In the genomic region with DNA sequence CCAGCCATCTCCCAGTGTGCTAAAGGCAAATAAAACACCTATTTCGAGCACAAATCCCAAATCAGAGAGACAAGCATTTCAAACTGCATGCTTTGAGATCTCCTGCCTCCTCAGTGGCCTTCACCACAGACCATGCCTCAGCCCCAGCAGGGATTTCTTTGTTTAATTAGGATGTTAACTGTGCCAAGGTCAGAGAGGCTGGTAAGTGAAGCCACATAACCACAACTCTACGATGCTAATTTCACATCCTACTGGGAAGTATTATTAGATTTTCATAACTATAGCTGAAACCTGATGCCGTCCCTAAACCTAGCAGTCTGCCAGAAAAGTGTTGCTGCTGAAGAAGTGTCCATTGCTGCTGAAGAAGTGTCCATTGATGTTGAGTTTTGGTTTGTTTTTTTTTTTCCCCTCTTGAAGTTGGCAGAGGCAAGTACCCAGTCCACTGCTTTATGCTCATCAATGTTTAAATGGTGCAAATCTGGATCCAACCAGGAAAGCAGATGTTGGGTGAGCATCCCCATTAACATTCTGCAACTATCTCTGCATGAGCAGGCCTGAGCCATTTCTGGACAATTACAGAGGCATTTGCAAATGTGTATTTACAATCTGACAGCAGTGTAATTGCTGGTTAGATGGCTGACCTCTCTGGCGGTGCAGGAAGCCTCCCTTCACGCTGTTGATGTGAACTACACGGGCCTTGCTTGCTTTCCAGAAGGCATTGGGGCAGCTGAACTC, we compare ENCODE assay signal across 28 mouse cellular contexts. TPM values are rescaled to one million over a fixed set of nuclear protein-coding genes. Genes with fewer than 3 reads are reported as not detected.
A peak's percentile ranks its signal among the peaks of the same experiment; 100 is the strongest.
DNase-seq lines count a peak whose midpoint lies in the region; ATAC-seq and TF ChIP-seq lines count a peak whose summit lies in the region.
"Had no signal": no experiment of that assay in that cellular context is flagged by ENCODE, and none has a peak within 500 bp of the region (broad histone marks: within the 10 kb centered on the region; RNA-seq: fewer than 3 reads in every experiment).

No protein-coding gene starts in this region.

- no peak for ATAC-seq in hindbrain, postnatal 0 days
- no peak for ATAC-seq in hindbrain, embryonic 12.5 days (ENCODE audit: low FRiP score)
- ATAC-seq in granulocyte monocyte progenitor cell, adult 5-6 weeks (replicated peaks; ENCODE audit: poor library complexity, severe bottlenecking): 0 out of 2 replicates have a peak, but pooled peaks have one; percentile 17
- ATAC-seq in intestine, embryonic 16.5 days: no peak
- ATAC-seq: forebrain, postnatal 0 days; midbrain, embryonic 16.5 days had no signal

- no peak for TF ChIP-seq CTCF in hindbrain, postnatal 0 days (IDR thresholded peaks at IDR 0.05; ENCODE audit: low read depth)

- H3K27ac ChIP-seq in hindbrain, postnatal 0 days: no peak overlapping the region
- no peak overlapping the region for H3K27ac ChIP-seq in hindbrain, embryonic 12.5 days
- H3K27ac ChIP-seq in intestine, embryonic 16.5 days (ENCODE audit: low read length): no peak overlapping the region
- H3K27ac ChIP-seq: embryonic facial prominence, embryonic 12.5 days; hindbrain, embryonic 14.5 days; layer of hippocampus, adult 2 months; lung, embryonic 15.5 days; midbrain, embryonic 10.5 days; neural tube, embryonic 12.5 days had no signal

- H3K9ac ChIP-seq in hindbrain, postnatal 0 days (replicated peaks; ENCODE audit: low read length): no peak overlapping the region
- no peak overlapping the region for H3K9ac ChIP-seq in hindbrain, embryonic 12.5 days
- H3K9ac ChIP-seq in intestine, embryonic 16.5 days (ENCODE audit: low read depth, low read length): no peak overlapping the region
- H3K9ac ChIP-seq: embryonic facial prominence, embryonic 12.5 days; forebrain, postnatal 0 days; hindbrain, embryonic 14.5 days; lung, embryonic 15.5 days; neural tube, embryonic 12.5 days had no signal

- H3K4me2 ChIP-seq in hindbrain, postnatal 0 days (ENCODE audit: low read depth, low read length): no peak overlapping the region
- no peak overlapping the region for H3K4me2 ChIP-seq in hindbrain, embryonic 12.5 days (replicated peaks)
- no peak overlapping the region for H3K4me2 ChIP-seq in intestine, embryonic 16.5 days (ENCODE audit: low read depth, low read length)
- H3K4me2 ChIP-seq: embryonic facial prominence, embryonic 12.5 days; hindbrain, embryonic 14.5 days; liver, embryonic 11.5 days; lung, embryonic 15.5 days; neural tube, embryonic 12.5 days had no signal

- DNase-seq in adrenal gland, adult 2 months: peak; percentile 13
- no peak for DNase-seq in adrenal gland, postnatal 25 days
- DNase-seq in hindbrain, postnatal 0 days (ENCODE audit: low spot score): peak; percentile 35
- peak; percentile 63 for DNase-seq in 416B (ENCODE audit: low read depth)
- DNase-seq: adrenal gland, postnatal 36 days; cerebellum, adult 9-10 months; cerebellum, postnatal 36 days; forebrain, postnatal 0 days; heart, postnatal 36 days; kidney, adult 2 months; kidney, postnatal 36 days; layer of hippocampus, postnatal 36 days; left cerebral cortex, postnatal 4 days; right cerebral cortex, postnatal 14 days had no signal

- H3K4me1 ChIP-seq in hindbrain, postnatal 0 days (ENCODE audit: insufficient read depth, low read length): no peaks in the 10 kb centered on the region
- H3K4me1 ChIP-seq in hindbrain, embryonic 12.5 days: no peaks in the 10 kb centered on the region
- no peaks in the 10 kb centered on the region for H3K4me1 ChIP-seq in intestine, embryonic 16.5 days (ENCODE audit: control insufficient read depth, insufficient read depth, low read length)
- H3K4me1 ChIP-seq: lung, embryonic 15.5 days; midbrain, embryonic 10.5 days; neural tube, embryonic 12.5 days had no signal

- H3K36me3 ChIP-seq in hindbrain, postnatal 0 days (ENCODE audit: insufficient read depth, low read length): no peaks in the 10 kb centered on the region
- no peaks in the 10 kb centered on the region for H3K36me3 ChIP-seq in hindbrain, embryonic 12.5 days
- H3K36me3 ChIP-seq in intestine, embryonic 16.5 days (ENCODE audit: control insufficient read depth, insufficient read depth, low read length): peaks cover 4% of the 10 kb centered on the region; the same call in 1 of the 2 replicates
- H3K36me3 ChIP-seq: embryonic facial prominence, embryonic 12.5 days; G1E; lung, embryonic 15.5 days; midbrain, embryonic 10.5 days; neural tube, embryonic 12.5 days had no signal

- 54% methylated on average over 6 of the region's 6 CpGs for WGBS in hindbrain, postnatal 0 days
- WGBS in hindbrain, embryonic 12.5 days: 77% methylated on average over 6 of the region's 6 CpGs
- 74% methylated on average over 6 of the region's 6 CpGs for WGBS in intestine, embryonic 16.5 days

- H3K4me3 ChIP-seq in hindbrain, postnatal 0 days (ENCODE audit: low read length): no peak overlapping the region
- H3K4me3 ChIP-seq in hindbrain, embryonic 12.5 days: no peak overlapping the region
- no peak overlapping the region for H3K4me3 ChIP-seq in intestine, embryonic 16.5 days (ENCODE audit: low read length)
- H3K4me3 ChIP-seq: embryonic facial prominence, embryonic 12.5 days; layer of hippocampus, adult 2 months; lung, embryonic 15.5 days; midbrain, embryonic 10.5 days; myocyte; neural tube, embryonic 12.5 days had no signal

- H3K27me3 ChIP-seq in hindbrain, postnatal 0 days (ENCODE audit: insufficient read depth, low read length): no peaks in the 10 kb centered on the region
- no peaks in the 10 kb centered on the region for H3K27me3 ChIP-seq in hindbrain, embryonic 12.5 days
- no peaks in the 10 kb centered on the region for H3K27me3 ChIP-seq in intestine, embryonic 16.5 days (replicated peaks; ENCODE audit: control insufficient read depth, insufficient read depth, low read length)
- H3K27me3 ChIP-seq: embryonic facial prominence, embryonic 12.5 days; lung, embryonic 15.5 days; neural tube, embryonic 12.5 days had no signal

- H3K9me3 ChIP-seq in hindbrain, postnatal 0 days (ENCODE audit: low read length): no peaks in the 10 kb centered on the region
- H3K9me3 ChIP-seq in hindbrain, embryonic 12.5 days (replicated peaks): no peaks in the 10 kb centered on the region
- no peaks in the 10 kb centered on the region for H3K9me3 ChIP-seq in intestine, embryonic 16.5 days (ENCODE audit: control insufficient read depth, low read length)
- H3K9me3 ChIP-seq: embryonic facial prominence, embryonic 12.5 days; lung, embryonic 15.5 days; midbrain, embryonic 10.5 days; neural tube, embryonic 12.5 days had no signal

RNA-seq across cellular contexts. Expression of a gene that starts 20.1 kb away (rescaled TPM):
- total RNA-seq in adrenal gland, adult 2 months (2021): 10 to 100 TPM; 58.7 to 77.9 TPM
- 12.8 and 13.8 TPM in 2 replicates for polyA plus RNA-seq in adrenal gland, adult 2 months (2012; rRNA removed)
- total RNA-seq in adrenal gland, postnatal 25 days (2021): 59.8 and 63.5 TPM in 2 replicates
- total RNA-seq in hindbrain, postnatal 0 days (2014; rRNA removed): 2.2 and 3.3 TPM in 2 replicates
- polyA plus RNA-seq in hindbrain, postnatal 0 days (2015; fragmentation: Nextera tagmentation; extraction: Ambion mirVana): 7.4 and 7.7 TPM in 2 replicates
- polyA plus RNA-seq in hindbrain, embryonic 12.5 days (2016; fragmentation: Nextera tagmentation; extraction: Ambion mirVana): 9.9 and 10.2 TPM in 2 replicates
- total RNA-seq in granulocyte monocyte progenitor cell, adult 5-6 weeks (2014; fragmentation: Nextera tagmentation): 21.4 and 27.0 TPM in 2 replicates
- total RNA-seq in granulocyte monocyte progenitor cell, adult 5-6 weeks (2017): 14.1 and 18.5 TPM in 2 replicates
- polyA plus RNA-seq in intestine, embryonic 16.5 days (2015; fragmentation: Nextera tagmentation; extraction: Ambion mirVana): 35.0 and 40.0 TPM in 2 replicates
- polyA plus RNA-seq: G1E, myocyte had no signal

RNA-seq across cellular contexts. Expression of a gene that starts 51.9 kb away (rescaled TPM):
- total RNA-seq in adrenal gland, adult 2 months (2021): 10 to 100 TPM; 13.0 to 22.0 TPM
- 2.6 and 4.2 TPM in 2 replicates for polyA plus RNA-seq in adrenal gland, adult 2 months (2012; rRNA removed)
- total RNA-seq in adrenal gland, postnatal 25 days (2021): 11.5 and 17.5 TPM in 2 replicates
- 160 and 175 TPM in 2 replicates for total RNA-seq in hindbrain, postnatal 0 days (2014; rRNA removed)
- polyA plus RNA-seq in hindbrain, postnatal 0 days (2015; fragmentation: Nextera tagmentation; extraction: Ambion mirVana): 62.2 and 74.0 TPM in 2 replicates
- 16.5 and 17.5 TPM in 2 replicates for polyA plus RNA-seq in hindbrain, embryonic 12.5 days (2016; fragmentation: Nextera tagmentation; extraction: Ambion mirVana)
- not detected in 2 replicates for total RNA-seq in granulocyte monocyte progenitor cell, adult 5-6 weeks (2014; fragmentation: Nextera tagmentation)
- not detected in 2 replicates for total RNA-seq in granulocyte monocyte progenitor cell, adult 5-6 weeks (2017)
- polyA plus RNA-seq in intestine, embryonic 16.5 days (2015; fragmentation: Nextera tagmentation; extraction: Ambion mirVana): 1.9 and 2.3 TPM in 2 replicates
- total RNA-seq: megakaryocyte progenitor cell, adult 5-6 weeks had no signal
- polyA plus RNA-seq: G1E had no signal

Comparison
In these comparisons a context has a peak if more than half of its experiments do, and no peak if none do; other contexts are left out.
1. RNA of a gene that starts 51.9 kb away (total RNA-seq): 160 to 175 TPM in hindbrain, postnatal 0 days, 13.0 to 22.0 TPM in adrenal gland, adult 2 months and 11.5 to 17.5 TPM in adrenal gland, postnatal 25 days; not detected in granulocyte monocyte progenitor cell, adult 5-6 weeks; every median in the first group is over 10 times any median in the second.